Mouse (Mus musculus) ES-Bruce4 (cell line): ENCODE data around the gene Ddx39.

Source experiments
- CTCF ChIP-seq: IDR thresholded peaks from one replicate; pipeline ENCODE4 v1.8.1; 2011; ENCODE audit warnings: low read depth, low read length
- POLR2A ChIP-seq: IDR thresholded peaks from one replicate; pipeline ENCODE4 v1.8.1; 2011; ENCODE audit warnings: low read length; ENCODE audit not compliant: insufficient read depth

DNA sequence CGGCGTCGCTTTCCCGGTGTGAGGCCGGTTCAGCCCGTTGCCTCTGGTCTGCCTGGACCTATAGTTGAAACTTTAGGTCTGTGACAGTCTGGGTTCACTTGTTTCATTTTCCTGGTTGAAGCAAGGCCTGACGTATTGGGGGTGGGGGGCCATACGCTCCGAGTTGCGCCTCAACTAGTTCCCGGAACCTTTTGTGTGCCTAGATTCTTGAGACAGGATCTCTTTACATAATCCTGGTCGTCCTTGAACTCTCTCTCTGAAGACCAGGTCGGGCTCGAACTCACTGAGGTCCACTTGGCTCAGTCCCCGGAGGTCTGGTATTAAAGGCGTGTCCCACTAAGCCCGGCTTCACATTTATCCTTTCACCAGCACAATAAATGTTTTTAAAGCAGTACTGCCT is 794 bp downstream of the Ddx39 start:
- TF ChIP-seq CTCF (no peak), POLR2A (no peak)
